Mouse (Mus musculus): Measurements from ENCODE around the gene Sf1.

DNA sequence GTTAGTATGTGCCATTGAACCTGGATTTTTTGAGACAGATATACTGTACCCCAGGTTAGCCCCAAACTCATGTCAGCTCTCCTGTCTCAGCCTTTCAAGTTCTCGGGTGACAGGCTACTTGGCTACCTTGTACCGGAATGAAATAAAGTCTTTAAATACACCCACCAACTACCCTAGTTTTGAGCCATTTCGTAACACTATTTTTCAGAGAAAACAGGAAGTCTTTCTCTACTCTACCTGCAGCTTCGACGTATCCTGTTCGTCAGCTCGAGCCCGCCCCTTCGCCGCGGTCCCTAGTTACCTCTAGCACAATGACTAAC is 439 bp upstream of the Sf1 start:
- TF ChIP-seq POLR2A (IDR thresholded peaks at IDR 0.05; ENCODE audit: low read depth, low read length): peak; percentile 44
- no peak for TF ChIP-seq CTCF (IDR thresholded peaks at IDR 0.05; ENCODE audit: borderline replicate concordance, insufficient read depth, low read length)
